Mouse (Mus musculus): ENCODE measurements at regions not wholly inside any gene's neighbourhood (a gene's known extent, or its start where the extent isn't known, plus 50 kb on each side); places are given as distances from the start of the nearest gene placed in this dataset.

DNA sequence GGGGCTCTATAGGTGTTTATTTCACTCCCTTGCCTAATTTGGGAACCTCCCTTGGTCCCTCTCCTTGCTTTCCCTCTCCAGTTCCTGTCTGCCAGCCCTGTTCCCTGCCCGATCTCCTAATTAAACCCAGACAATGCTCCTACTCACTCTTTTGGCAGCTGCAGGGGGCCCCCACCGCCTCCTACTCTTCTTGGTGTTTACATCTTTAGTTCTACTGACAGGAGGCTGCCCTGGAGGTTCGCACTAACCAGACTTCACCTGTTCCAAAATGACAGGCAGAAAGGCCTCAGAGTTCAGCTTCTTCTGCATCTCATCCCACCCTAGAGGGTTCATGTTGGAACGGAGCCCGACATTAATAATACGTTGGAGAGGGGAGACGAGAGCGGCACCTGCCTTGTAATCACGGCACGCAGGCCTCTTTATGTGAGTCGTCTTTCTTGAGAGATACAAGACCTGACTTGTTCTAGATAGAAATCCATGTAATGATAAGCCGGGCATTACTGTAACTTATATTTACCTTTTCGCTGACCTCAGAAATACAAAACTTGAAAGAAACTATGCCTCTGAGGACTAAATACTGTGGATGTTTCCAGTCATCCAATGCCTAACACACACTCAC, 55.5 kb upstream of the Med13 start:
- TF ChIP-seq RCOR1 (conservative IDR thresholded peaks at IDR 0.05; ENCODE audit: low read depth, low read length) (no peak), ZNF384 (IDR thresholded peaks at IDR 0.05; ENCODE audit: low read depth, low read length) (no peak), NRF1 (IDR thresholded peaks at IDR 0.05; ENCODE audit: low read depth, low read length) (no peak), ZMIZ1 (IDR thresholded peaks at IDR 0.05; ENCODE audit: low read depth, low read length) (no peak), TCF12 (IDR thresholded peaks at IDR 0.05; ENCODE audit: low read depth, low read length) (no peak), JUND (conservative IDR thresholded peaks at IDR 0.05; ENCODE audit: low read depth, low read length) (no peak), POLR2A (IDR thresholded peaks at IDR 0.05; ENCODE audit: low read depth, low read length) (no peak), UBTF (IDR thresholded peaks at IDR 0.05; ENCODE audit: low read depth, low read length) (no peak), BHLHE40 (IDR thresholded peaks at IDR 0.05; ENCODE audit: low read depth, low read length) (no peak), MAFK (IDR thresholded peaks at IDR 0.05; ENCODE audit: insufficient replicate concordance, low read length) (no peak), ZC3H11A (IDR thresholded peaks at IDR 0.05; ENCODE audit: low read depth, low read length) (no peak), HCFC1 (IDR thresholded peaks at IDR 0.05; ENCODE audit: low read depth, low read length) (no peak), CTCF (conservative IDR thresholded peaks at IDR 0.05 in 1 of 2, IDR thresholded peaks at IDR 0.05 in 1 of 2; ENCODE audit: low read depth in 2 of 2, low read length in 2 of 2) (no peak), TBP (conservative IDR thresholded peaks at IDR 0.05; ENCODE audit: low read depth, low read length) (no peak), POLR2AphosphoS2 (IDR thresholded peaks at IDR 0.05; ENCODE audit: low read depth, low read length) (no peak)
- Histone ChIP-seq H3K4me3 (replicated peaks in 1 of 3; ENCODE audit: low read depth in 2 of 3, low read length in 2 of 3, poor library complexity in 1 of 3) (no peak overlapping the region), H3K9ac (ENCODE audit: insufficient read depth, low read depth) (no peak overlapping the region), H3K4me1 (ENCODE audit: control insufficient read depth in 1 of 2, insufficient read depth in 2 of 2) (peaks cover 15 to 49% of the 10 kb centered on the region in 2 experiments), H3K27ac (ENCODE audit: insufficient read depth, low read depth) (no peak overlapping the region), H3K4me2 (ENCODE audit: insufficient read depth, low read depth, poor library complexity, severe bottlenecking) (no peak overlapping the region), H3K36me3 (replicated peaks in 1 of 2; ENCODE audit: control insufficient read depth in 1 of 2, insufficient read depth in 1 of 2, low read length in 1 of 2) (no peaks in the 10 kb centered on the region), H3K9me3 (replicated peaks; ENCODE audit: low read length) (peaks cover 11% of the 10 kb centered on the region), H3K79me2 (replicated peaks; ENCODE audit: control insufficient read depth, extremely low read depth, insufficient read depth, poor library complexity, severe bottlenecking) (no peaks in the 10 kb centered on the region), H3K27me3 (replicated peaks) (peaks cover 2% of the 10 kb centered on the region)
- in situ Hi-C loops (cut with MboI; ENCODE audit: low pct_ligation_motif_present, low pct_unique_long_range_greater_than_20kb, low sequenced_read_pairs) (no loop called here), dilution Hi-C loops (cut with MboI; ENCODE audit: extremely low pct_ligation_motif_present, extremely low pct_unique_long_range_greater_than_20kb, low sequenced_read_pairs) (no loop called here)
- DNase-seq (ENCODE audit: extremely low read depth), result no peak

DNA sequence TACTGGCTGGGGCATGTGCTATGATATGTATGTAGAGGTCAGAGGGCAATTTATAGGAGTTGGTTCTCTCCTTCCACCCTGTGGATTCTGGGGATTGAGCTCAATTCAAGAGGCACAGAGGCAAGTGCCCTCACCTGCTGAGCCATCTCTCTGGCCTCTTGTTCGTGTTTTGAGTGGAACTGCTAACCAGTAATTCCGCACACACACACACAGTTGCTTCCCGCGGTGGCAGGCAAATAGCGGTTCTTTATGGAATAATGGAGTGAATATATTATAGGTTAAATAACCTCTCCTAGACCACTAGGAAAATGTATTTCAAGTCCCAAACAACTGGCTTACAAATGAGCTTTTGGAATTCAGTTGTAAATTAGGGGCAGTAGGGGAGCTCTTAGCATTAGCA, 59.1 kb upstream of the Med13 start:
- Histone ChIP-seq H3K27ac (ENCODE audit: insufficient read depth, low read depth) (no peak overlapping the region), H3K9me3 (replicated peaks; ENCODE audit: low read length) (no peaks in the 10 kb centered on the region), H3K9ac (ENCODE audit: insufficient read depth, low read depth) (no peak overlapping the region), H3K4me1 (ENCODE audit: control insufficient read depth in 1 of 2, insufficient read depth in 2 of 2) (peaks cover 9 to 42% of the 10 kb centered on the region in 2 experiments), H3K79me2 (replicated peaks; ENCODE audit: control insufficient read depth, extremely low read depth, insufficient read depth, poor library complexity, severe bottlenecking) (no peaks in the 10 kb centered on the region), H3K36me3 (replicated peaks in 1 of 2; ENCODE audit: control insufficient read depth in 1 of 2, insufficient read depth in 1 of 2, low read length in 1 of 2) (no peaks in the 10 kb centered on the region), H3K4me3 (replicated peaks in 1 of 3; ENCODE audit: low read depth in 2 of 3, low read length in 2 of 3, poor library complexity in 1 of 3) (no peak overlapping the region), H3K27me3 (replicated peaks) (peaks cover 2% of the 10 kb centered on the region), H3K4me2 (ENCODE audit: insufficient read depth, low read depth, poor library complexity, severe bottlenecking) (no peak overlapping the region)
- in situ Hi-C loops (cut with MboI; ENCODE audit: low pct_ligation_motif_present, low pct_unique_long_range_greater_than_20kb, low sequenced_read_pairs) (no loop called here), dilution Hi-C loops (cut with MboI; ENCODE audit: extremely low pct_ligation_motif_present, extremely low pct_unique_long_range_greater_than_20kb, low sequenced_read_pairs) (no loop called here)
- no peak for TF ChIP-seq ELF1 (IDR thresholded peaks at IDR 0.05; ENCODE audit: low read depth, low read length)
- no peak for TF ChIP-seq ETS1 (conservative IDR thresholded peaks at IDR 0.05; ENCODE audit: low read depth, low read length)
- no peak for TF ChIP-seq RCOR1 (conservative IDR thresholded peaks at IDR 0.05; ENCODE audit: low read depth, low read length)
- TF ChIP-seq PAX5 (IDR thresholded peaks at IDR 0.05; ENCODE audit: low read length), result no peak
- TF ChIP-seq ZNF384 (IDR thresholded peaks at IDR 0.05; ENCODE audit: low read depth, low read length), result no peak
- TF ChIP-seq CHD1 (IDR thresholded peaks at IDR 0.05; ENCODE audit: low read depth, low read length), result no peak
- TF ChIP-seq JUND (conservative IDR thresholded peaks at IDR 0.05; ENCODE audit: low read depth, low read length), result no peak
- no peak for TF ChIP-seq UBTF (IDR thresholded peaks at IDR 0.05; ENCODE audit: low read depth, low read length)
- no peak for TF ChIP-seq E2F4 (IDR thresholded peaks at IDR 0.05; ENCODE audit: insufficient replicate concordance, low read depth, low read length)
- no peak for TF ChIP-seq GABPA (IDR thresholded peaks at IDR 0.05; ENCODE audit: insufficient replicate concordance, low read depth, low read length)
- TF ChIP-seq IRF4 (IDR thresholded peaks at IDR 0.05; ENCODE audit: low read depth, low read length), result no peak
- TF ChIP-seq SIN3A (IDR thresholded peaks at IDR 0.05; ENCODE audit: low read length), result no peak
- TF ChIP-seq EP300 (IDR thresholded peaks at IDR 0.05; ENCODE audit: low read length), result no peak
- no peak for TF ChIP-seq RAD21 (IDR thresholded peaks at IDR 0.05; ENCODE audit: low read depth, low read length)
- no peak for TF ChIP-seq MAZ (IDR thresholded peaks at IDR 0.05; ENCODE audit: low read depth, low read length)
- TF ChIP-seq NRF1 (IDR thresholded peaks at IDR 0.05; ENCODE audit: low read depth, low read length), result no peak
- no peak for DNase-seq (ENCODE audit: extremely low read depth)
